Mouse (Mus musculus): ENCODE results near the gene Klhl22.

- TF ChIP-seq POLR2A (IDR thresholded peaks at IDR 0.05; ENCODE audit: insufficient read depth, low read depth, low read length) (no peak), CTCF (IDR thresholded peaks at IDR 0.05) (no peak)
Observed at GRCm38 (mm10) chr16:17732841-17733340, 26.5 kb upstream of the Klhl22 start, which contains the start of gene Med15.
